Mouse (Mus musculus): ENCODE data around the gene Eif4enif1.
"Not testable (repeated sequence)": the region's sequence is repeated elsewhere in the genome, so short reads cannot be mapped to it uniquely, and the experiment has no call there.

Eif4enif1 gene

DNA sequence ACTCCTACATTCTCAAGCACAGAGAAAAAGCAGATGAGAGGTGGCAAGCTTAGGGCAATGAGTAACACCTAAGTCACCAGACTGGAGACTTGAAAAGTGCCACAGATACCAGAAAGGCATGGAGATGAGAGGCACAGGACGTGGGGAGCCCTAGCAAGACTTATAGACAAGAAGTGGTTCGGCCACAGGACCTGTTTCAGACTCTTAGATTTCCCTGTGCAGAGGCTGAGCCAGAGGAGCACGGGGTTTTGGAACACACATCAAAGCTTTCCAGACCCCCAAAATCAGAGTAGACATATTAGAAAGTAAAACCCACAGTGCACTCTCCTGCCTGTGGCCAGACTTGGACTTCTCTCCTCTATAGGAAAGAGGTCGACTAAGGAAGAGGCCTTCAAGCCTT, 20.9 kb upstream of the Eif4enif1 start:
- peak; percentile 55 to 72 for DNase-seq (ENCODE audit: low spot score in 2 of 2)

DNA sequence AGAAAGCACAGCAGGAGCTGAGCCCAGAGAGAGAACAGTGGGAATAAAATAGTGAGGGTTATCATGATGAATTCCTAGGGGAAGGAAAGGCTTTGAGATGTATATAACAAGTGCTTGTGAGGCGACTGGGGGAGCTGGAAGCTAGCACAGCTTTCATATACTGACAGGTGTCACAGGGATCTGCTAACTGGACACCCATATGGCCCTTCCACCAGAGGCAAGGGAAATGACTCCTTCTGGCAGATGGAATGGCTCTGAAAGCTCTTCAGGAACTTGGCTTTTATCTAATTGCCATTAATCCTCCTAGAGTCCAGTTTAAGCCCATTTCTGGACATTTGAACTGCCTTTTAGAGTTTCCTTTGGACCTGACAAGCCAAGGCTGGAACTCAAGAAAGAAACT, 20.2 kb upstream of the Eif4enif1 start:
- DNase-seq (ENCODE audit: low spot score in 2 of 2), result not testable (repeated sequence)

DNA sequence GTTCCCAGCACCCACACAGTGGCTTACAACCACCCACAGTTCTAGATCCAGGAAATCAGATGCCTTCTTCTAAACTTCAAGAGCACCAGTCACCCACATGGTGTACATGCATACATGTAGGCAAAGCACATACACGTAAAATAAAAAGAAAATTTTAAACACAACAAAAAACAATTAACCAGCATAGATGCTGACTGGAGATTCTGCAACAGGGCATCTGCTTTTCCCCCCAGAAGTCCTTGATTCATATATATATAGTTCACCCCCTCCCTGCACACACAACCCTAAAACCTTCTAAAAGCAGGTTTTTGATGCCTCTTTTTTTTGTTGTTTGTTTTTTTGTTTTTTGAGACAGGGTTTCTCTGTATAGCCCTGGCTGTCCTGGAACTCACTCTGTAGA, 19.5 kb upstream of the Eif4enif1 start:
- DNase-seq (ENCODE audit: low spot score in 2 of 2), result not testable (repeated sequence)

DNA sequence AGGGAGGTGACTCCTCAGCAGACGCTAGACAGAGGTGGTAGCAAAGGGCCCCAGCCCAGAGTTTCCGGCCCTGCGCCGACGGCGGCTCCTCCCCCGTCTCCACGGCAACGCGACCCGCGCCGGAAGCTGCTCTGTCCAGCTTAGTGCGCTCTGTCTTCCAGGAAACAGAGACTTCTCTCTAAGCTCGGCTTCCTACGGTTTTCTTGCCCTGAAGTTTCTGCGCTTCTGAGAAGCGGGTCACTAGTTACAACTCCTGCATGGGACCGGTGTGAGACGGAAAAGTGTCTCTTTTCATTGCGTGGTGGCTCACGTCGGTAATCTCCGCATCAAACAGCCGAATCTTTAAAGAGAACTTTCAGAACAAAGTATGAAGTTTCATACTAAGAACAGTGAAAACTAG, 8.8 kb upstream of the Eif4enif1 start, which contains the start of gene Sfi1:
Gene Sfi1, minus strand, starts transcription at position 101 of the 400 bp plus-strand sequence.
- no peak for DNase-seq (ENCODE audit: low spot score in 2 of 2)

DNA sequence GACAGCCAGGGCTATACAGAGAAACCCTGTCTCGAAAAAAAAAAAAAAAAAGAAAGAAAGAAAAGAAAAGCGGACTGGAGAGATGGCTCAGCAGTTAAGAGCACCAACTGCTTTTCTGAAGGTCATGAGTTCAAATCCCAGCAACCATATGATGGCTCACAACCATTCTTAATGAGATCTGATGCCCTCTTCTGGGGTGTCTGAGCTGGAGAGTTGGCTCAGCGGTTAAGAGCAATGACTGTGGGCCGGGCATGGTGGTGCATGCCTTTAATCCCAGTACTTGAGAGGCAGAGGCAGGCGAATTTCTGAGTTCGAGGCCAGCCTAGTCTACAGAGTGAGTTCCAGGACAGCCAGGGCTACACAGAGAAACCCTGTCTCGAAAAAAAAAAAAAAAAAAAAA, 1.6 kb upstream of the Eif4enif1 start:
- not testable (repeated sequence) for DNase-seq (ENCODE audit: low spot score in 2 of 2)

DNA sequence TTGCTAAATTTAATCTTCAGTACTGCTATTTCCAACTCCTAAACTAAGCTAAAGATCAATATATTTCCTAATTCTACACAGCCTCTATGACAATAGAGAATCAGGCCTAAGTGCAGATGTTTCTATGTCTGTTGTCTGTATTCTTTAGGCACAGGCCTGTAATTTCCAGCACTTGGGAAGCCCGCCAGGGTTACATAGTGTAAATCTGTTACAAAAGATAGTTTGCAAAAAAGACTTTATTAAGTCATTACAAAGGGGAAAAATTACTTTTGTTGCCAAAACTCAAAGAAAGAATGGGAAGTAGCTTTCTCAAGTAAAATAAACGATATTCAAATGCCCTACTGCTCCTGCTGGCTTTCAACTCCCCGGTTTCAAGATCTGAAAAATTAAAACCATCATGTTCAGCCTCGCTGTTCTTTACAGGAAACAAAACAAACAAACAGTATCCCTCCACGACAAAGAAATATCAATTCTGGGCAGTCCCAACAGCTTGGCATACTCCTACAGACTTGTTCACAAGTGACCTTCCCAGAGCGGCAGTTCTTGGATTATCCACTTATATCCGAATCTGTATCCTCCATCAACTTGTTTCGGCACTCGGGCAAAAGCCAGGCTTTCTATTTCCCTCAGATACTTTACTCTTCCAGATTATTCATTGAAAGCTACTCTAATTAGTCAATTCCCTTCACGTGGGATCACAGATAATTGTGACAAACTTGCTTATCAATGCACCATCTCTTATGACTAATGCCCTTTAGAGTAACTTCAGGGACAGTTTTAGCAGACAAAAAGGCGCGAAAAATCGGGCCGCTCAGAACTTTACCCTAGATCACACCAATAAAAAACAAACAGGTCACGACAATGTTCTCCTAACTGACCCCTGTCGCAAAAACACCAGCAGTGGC, 614 bp upstream of the Eif4enif1 start:
- no peak for DNase-seq (ENCODE audit: low spot score in 2 of 2)

DNA sequence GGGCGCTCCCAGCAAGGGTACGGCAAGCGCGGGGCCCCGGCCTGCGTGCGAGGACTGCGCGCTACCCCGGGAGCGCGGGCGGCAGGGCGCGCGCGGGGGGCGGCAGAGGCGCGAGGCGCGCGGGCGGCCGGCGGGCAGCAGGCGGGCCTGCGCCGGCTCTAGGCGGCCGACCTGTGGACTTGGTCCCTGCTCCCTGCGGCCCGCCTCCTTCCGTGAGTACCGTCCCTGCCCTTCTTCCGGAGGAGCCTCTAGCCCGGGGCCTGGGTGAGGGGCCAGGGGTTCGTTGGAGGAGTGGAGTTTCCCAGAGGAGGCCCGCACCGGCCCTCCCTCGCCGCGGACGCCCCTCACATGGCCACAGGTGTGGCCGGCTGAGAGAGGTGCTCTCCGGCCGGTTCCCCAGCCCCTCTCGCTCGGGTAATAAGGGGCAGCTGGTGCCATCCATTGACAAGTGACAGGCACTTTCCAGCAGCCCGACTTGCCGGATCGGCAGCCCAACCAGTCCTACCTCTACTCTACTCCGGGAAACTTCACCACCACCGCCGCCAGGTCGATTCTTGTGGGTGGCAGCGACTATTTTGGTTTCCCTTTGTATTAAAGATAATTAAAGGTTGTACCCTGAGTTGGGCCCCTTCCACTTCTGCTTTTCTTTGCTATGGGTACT, 719 bp downstream of the Eif4enif1 start:
- peak; percentile 28 to 31 for DNase-seq (ENCODE audit: low spot score in 2 of 2)

DNA sequence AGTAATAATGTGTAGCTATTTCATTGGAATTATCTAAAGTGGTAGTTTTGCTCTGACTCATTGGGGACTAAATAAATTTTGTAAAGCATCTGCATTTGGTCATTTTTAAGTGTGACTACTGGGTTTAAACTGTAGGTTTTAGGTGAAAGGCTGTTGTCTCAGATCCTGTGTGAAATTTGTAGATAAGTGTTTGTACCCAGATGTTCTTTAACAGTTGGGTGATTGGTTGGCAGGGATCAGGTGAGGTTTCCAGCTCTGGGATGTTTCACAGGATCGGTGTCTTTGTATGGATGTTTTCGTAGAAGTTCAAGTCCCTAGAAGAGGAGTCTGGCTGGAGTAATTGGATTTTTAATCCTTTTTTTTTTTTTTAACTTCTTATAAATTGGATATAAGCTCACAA, 1.6 kb downstream of the Eif4enif1 start:
- DNase-seq (ENCODE audit: low spot score in 2 of 2), result no peak

DNA sequence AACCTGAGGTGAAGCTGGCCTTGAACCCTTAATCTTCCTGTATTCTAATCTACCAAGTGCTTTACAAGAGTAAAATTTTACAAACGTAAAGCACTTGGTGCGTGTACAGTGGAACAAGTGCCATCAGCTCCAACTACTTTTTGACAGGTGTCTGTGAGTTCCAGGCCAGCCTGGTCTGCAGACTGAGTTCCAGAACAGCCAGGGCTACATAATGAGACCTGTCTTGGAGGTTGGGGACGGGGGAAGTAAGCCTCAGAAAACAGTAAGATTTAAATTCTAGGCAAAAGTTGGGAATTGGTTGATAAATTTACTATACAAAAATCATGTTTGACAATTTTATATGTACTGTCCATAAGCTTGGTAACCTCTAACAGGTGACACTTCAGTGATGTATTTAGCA, 3.0 kb downstream of the Eif4enif1 start:
- no peak for DNase-seq (ENCODE audit: low spot score in 2 of 2)

DNA sequence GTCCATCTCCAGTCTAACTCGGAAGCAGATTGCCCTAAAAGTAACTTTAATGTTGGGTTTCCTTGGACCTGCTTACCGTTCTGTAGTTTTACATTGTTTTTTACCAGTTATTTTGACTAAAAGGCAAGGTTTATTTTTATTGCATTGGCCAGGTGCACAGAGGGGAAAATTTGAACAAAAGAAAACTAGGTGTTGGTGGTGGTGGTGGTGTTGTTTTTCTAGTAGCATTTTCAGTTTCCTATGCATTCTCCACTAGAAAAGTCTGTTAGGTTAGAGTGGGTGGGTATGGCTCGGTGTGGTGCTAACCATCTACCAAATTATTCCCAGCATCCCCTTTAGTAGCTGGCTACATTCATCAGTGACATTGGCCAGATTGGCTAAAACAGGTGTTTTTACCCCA, 4.6 kb downstream of the Eif4enif1 start:
- no peak for DNase-seq (ENCODE audit: low spot score in 2 of 2)

DNA sequence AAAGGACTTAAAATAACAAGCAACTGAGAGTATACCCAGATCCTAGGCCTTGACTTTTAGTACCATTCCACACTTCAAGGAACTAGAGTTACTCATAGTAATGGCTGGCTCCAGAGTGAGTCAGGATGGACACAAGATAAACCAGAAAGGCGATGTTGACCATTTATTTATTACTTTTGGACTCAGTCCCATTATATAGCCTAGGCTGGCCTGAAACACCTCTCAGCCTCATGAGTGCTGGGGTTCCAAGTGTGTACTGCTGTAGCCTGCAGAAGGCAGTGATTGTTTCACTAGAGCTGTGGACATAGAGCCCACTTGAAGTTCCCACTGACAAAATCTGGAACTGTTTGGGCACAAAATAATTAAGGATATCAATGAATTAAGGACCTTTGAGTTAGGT, 10.3 kb downstream of the Eif4enif1 start:
- no peak for DNase-seq (ENCODE audit: low spot score in 2 of 2)

DNA sequence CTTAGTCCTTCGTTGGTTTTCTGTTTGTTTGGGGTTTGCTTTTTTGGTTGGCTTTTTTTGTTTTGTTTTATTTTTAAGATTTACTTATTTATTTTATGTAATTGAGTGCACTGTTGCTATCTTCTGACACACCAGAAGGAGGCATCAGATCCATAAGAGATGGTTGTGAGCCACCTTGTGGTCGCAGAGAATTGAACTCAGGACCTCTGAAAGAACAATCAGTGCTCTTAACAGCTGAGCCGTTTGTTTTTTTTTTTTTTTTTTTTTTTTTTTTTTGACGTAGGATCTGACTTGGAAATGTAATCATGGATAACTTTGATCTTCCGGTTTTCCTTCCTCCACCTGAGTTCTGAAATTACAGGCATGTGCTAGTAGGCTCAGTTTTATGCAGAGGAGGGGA, 20.9 kb downstream of the Eif4enif1 start:
- no peak for DNase-seq (ENCODE audit: low spot score in 2 of 2)

DNA sequence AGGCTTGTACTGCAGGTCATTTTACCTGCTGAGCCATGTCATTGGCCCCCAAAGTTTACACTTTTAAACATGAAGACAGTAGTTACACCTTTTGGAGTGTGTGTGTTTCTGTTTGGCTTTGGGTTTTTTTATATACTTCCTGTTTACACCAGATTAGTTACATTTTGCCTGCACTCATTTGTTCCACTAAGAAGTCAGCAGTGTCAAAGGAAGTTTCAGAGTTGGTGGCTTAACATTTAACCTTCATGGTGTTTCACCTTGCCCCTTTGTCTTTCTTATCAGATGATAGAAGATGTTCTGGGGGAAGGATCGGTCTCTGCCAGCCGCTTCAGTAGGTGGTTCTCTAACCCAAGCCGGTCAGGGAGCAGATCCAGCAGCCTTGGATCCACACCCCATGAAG, 24.9 kb downstream of the Eif4enif1 start:
- no peak for DNase-seq (ENCODE audit: low spot score in 2 of 2)

DNA sequence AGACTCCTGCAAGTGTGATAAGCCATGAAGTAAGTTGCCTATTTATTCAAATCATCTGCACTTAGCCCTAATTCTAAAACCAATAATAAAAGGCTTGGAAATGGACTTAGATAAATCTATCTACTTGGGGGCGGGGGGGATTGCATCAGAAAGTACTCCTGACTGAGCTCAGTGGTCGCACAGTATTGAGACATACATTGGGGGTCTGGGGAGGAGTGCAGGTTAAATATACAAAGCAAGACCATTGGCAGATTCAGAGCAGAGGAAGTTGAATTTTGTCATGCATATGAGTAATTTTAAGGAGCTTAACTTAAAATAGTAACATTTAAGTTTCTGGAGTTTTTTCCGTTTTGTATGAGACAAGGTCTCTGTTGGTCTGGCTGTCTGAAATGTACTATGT, 30.1 kb downstream of the Eif4enif1 start:
- DNase-seq (ENCODE audit: low spot score in 2 of 2), result no peak

DNA sequence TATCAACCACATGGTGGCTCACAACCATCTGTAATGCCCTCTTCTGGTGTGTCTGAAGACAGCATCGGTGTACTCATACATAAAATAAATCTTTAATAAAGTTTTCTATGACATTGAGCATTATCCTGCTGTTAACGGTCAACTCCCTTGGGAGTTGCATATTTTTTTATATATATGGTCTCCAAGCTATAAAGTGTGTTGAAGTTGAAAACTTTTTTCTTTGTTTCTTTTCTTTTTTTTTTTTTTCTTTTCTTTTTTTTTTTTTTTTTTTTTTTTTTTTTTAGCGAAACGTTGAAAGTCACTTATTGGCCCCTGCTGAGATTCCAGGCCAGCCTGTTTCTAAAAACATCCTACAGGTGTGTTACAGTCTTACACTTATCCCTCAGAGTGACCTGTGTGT, 31.5 kb downstream of the Eif4enif1 start:
- DNase-seq (ENCODE audit: low spot score in 2 of 2), result no peak

DNA sequence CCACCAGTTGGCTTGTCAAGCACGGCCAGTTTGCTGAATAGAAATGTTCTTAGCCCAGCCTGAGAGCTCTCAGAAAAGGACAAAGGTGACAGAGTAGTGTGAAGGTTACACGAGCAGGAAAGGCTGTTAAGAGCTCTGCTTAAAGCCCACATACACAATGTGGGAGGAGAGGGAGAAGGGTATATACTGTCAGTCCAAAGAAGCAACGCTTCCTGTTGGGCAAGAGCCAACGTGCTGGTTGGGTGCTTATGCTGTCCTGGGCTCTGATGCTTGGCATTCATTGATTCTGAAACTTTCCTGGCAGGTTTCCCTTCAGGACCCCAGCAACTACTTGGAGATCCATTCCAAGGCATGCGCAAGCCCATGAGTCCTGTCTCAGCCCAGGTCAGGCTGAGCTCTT, 33.1 kb downstream of the Eif4enif1 start:
- no peak for DNase-seq (ENCODE audit: low spot score in 2 of 2)

DNA sequence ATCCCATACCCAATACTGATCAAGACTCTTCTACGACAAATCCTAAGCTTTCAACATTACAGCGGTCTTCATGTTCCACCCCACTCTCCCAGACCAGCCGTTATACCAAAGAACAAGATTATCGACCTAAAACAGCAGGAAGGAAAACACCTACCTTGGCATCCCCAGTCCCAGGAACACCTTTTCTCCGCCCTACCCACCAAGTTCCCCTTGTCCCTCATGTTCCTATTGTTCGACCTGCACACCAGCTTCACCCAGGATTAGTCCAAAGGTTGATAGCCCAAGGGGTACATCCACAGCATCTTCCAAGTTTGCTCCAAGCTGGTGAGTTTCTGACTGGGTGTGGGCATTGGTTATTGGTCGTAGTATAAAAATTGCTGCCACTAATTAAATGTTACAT, 40.2 kb downstream of the Eif4enif1 start:
- no peak for DNase-seq (ENCODE audit: low spot score in 2 of 2)

DNA sequence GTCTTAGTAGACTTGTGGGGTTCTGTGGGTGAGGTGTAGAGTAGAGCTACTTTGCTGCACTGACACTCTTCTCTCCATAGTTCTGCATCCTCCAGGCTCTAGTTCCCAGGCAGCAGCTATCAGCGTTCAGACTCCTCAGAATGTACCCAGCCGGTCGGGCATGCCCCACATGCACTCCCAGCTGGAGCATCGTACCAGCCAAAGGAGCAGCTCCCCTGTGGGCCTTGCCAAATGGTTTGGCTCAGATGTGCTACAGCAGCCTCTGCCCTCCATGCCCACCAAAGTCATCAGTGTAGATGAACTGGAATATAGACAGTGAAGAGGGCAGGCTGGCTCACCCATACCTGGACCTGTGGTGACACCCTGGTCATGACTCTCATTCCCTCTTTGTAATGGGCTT, 41.6 kb downstream of the Eif4enif1 start:
- DNase-seq (ENCODE audit: low spot score in 2 of 2), result no peak

DNA sequence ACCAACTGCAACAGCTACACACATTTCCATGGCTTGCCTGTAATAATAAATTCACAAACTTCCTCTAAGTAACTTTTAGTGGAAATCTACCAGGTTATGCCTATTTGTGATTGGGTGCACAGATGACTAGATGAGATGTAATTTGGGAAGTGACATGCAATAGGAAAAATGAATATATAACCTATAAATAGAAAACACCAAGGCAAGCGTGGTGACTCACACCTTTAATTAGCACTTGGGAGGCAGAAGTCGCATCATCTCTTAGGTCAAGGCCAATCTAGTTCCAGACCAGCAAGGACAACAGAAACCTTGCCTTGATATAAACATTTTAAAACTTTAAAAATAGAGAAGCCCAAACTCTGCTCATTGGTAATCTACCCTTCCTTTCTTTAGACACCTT, 45.2 kb downstream of the Eif4enif1 start:
- DNase-seq (ENCODE audit: low spot score in 2 of 2), result no peak

DNA sequence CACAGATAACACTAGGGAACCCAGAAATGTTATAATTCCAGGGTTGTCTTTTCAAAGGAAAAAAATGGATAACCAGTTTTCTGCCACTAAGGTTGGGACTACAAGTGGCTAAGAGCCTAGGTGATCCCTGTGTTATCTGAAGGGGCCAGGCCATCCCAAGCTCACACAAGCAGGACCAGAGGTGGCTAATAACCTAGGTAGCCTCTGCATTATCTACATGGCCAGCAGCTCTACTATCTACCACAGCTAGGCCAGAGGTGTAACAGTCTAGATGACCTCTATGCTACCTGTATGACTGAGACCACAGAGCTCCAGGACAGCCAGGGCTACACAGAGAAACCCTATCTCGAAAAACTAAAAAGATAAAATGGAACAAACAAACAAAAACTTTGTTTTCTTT, 57.3 kb downstream of the Eif4enif1 start:
- DNase-seq (ENCODE audit: low spot score in 2 of 2), result no peak

DNA sequence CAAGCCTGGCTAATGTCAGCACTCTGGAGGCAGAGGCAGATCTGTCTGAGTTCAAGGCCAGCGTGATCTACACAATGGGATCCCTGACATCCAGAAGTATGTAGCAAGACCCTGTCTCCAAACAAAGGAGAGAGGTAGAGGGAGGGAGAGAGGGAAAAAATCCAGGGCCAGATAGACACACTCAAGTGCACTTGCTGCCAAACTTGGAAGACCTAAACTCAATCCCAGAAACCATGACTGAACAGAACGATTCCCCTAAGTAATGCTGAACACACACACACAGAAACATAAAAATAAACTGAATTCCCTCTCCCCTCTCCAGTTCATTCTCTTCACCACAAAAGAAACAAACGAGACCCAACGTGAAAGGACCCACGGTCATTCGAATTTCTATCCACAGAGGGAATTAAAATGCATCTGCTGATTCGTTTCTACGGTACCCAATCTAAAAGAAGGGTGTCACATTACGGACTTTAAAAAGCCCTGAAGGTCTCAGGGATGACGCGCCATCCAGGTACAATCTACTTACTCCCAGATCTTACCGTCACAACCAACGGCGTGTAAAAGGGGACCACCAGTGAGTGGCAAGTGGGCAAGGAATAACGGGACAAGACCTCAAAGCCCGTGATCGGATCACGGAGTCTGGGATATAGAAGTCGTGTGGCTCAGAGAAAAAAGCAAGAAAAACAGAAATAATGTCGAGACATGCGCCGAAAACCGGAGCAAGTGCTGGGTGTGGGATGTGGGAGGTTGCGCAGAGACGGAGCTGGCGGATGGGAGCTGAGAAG, 63.3 kb downstream of the Eif4enif1 start:
- DNase-seq (ENCODE audit: low spot score in 2 of 2), result no peak

DNA sequence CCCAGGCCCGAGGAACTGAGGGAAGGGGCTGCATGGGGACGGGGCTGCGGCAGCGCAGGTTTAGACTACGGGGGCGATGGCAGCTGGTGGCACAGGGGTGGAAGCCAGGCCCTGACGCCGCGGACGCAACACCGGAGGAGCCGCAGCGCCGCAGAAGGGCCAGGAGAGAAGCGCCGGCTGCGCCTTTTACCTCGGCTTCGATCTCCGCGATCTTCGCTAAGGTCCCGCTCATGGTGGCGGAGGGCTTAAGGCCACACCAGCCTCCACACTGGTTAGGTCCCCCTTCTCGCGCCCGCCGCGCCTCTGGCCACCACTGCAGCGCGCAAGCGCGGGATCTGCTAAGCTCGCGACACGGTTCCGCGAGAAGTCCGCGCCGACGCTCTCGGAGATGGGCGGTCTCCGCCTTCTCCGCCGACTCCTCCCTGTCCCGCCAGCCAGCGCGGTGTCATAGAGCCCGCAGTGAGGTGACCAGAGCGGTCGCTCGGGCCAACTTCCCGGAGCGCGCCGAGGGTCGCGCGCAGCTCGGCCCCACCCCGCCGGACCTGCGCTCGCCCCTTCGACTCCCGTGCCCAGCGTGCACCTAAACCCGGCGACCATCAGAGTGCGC, 64.0 kb downstream of the Eif4enif1 start, which contains the start of gene Drg1:
Gene Drg1, minus strand, starts transcription at position 337 of the 607 bp plus-strand sequence.
- peak; percentile 87 to 88 for DNase-seq (ENCODE audit: low spot score in 2 of 2)
